Mouse (Mus musculus): ENCODE results near the gene Man2b2.
A peak's percentile ranks its signal among the peaks of the same experiment; 100 is the strongest.

The Man2b2 gene

DNA sequence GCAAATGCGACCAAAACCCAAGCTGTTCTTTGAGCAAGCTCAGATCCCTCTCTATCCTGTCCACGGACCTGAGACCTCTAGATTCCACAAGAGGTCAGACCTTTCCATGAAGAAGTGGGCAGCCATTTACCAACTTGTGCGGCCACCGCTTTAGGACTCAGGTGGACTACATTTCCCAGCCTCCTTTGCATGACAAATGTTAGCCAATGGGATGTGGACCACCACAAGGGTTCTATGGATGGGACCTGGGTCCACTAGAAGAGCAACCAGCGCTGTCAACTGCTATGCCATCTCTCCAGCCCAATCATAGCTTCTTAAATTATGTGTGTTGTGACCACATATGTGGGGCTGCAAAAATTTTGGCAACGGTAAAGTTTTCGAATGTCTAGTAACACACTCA lies 819 bp upstream of the Man2b2 start:
- DNase-seq, result peak; percentile 27

DNA sequence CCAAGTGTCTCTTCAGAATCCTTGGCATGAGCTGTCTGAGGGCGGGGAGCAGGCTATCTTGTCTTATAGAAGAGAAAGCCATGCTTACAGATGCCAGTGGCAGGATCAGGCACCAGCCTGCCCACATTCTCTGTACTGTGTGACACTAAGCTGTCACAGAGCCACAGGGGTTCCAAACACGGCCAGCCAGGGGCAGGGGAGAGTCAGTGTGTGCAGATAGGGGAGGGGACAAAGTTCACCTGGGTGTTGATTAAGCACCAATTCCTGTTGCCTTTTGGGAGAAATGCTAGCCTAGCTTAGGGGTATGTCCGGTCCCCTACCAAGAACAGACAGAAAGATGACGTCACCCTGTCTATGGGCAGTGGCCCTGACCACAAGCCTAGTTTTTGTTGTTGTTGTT lies 1.4 kb downstream of the Man2b2 start:
- DNase-seq, result no peak

DNA sequence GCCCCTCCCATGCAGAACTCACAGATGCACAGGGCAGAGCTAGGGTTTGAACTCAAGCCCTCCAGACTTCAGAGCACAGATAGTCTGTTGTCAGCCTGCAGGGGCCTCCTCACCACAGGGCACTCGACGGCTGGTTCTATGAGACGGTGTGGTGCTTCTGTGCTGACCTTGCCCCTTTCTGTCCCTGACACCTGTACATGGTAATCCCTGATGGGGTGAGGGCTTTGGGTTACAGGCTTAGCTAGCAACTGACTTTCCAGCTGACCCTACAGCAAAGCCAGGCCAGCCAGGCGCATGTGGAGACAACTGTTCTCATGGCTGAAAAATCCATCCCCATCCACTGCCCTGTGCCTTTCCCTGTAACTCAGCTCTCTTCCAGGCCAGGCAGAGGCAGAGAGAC lies 7.5 kb downstream of the Man2b2 start:
- DNase-seq, result no peak

GRCm38 (mm10) chr5:36820142-36820541 lies 10.3 kb downstream of the Man2b2 start:
- DNase-seq, result peak; percentile 68

GRCm38 (mm10) chr5:36819742-36820141 lies 10.7 kb downstream of the Man2b2 start:
- DNase-seq, result no peak

DNA sequence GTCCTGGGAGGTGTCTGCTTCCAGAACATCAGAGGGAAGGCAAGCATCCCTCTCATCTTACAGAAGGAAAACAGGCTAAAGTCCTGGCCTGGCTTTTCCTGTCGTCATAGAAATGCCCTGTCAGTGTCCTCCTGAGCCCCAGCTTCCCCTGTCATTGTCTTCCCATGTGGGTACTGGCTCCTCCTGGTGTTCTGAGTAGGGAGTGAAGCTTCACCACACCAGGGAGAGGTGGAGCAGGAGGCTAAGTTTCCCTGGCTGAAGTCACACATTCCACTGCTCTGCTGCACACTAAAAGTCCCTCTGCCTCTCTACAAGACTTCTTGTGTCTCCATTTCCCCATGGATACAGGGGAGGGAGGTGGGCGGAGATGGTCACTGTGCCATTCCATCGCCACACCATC lies 12.7 kb downstream of the Man2b2 start:
- DNase-seq, result no peak

DNA sequence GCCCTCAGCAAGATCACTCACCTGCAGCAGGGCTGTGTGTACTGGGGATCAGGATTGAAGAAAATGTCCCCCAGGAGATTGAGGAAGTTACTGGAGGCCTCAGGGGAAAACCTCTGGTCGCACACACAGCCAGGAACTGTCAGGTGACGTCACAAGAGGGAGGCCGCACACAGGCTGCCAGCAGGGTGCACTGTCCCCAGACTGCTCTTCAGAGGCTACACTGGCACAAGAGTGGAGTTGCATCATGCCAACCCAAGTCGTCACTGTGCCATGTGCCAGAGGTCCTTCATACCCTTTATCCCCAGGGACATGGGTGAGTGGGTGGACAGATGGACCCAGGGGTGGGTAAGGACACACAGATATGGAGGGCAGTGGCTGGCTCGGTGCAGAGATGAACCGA lies 15.9 kb downstream of the Man2b2 start:
- DNase-seq, result no peak

GRCm38 (mm10) chr5:36811413-36811812 lies 19.0 kb downstream of the Man2b2 start:
- peak; percentile 78 for DNase-seq

GRCm38 (mm10) chr5:36810634-36811033 lies 19.8 kb downstream of the Man2b2 start:
- DNase-seq, result no peak

GRCm38 (mm10) chr5:36809123-36809522 lies 21.3 kb downstream of the Man2b2 start:
- DNase-seq, result no peak

DNA sequence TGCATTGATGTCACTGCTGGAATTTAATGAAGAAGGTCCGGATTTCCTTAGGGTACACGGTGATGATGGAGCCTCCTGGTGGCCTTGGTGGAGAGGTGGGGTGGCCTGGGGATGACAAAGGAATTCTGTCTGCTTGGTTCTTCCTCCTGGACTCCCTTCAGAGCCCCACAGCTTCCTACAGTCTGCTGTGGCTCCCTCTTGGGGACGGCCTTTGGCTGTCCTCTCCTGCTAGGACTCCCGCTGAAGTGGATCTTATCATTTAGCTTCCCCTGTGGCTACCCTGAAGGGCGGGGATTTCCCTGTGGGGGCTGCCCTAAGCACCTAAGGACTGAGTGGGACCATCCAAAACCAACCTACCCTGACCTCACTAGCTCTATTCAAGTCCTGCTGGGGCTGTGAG lies 23.3 kb downstream of the Man2b2 start:
- DNase-seq, result no peak

- no peak for DNase-seq
Observed at GRCm38 (mm10) chr5:36797291-36797690, 33.2 kb downstream of the Man2b2 start.

GRCm38 (mm10) chr5:36796296-36797014 lies 34.0 kb downstream of the Man2b2 start, which contains the start of gene Mrfap1:
Gene Mrfap1 (minus strand): TSS chr5:36796772.
- peak; percentile 98 for DNase-seq

GRCm38 (mm10) chr5:36795647-36796295 lies 34.7 kb downstream of the Man2b2 start:
- peak; percentile 72 for DNase-seq

- DNase-seq, result no peak
Observed at GRCm38 (mm10) chr5:36791861-36792260, 38.6 kb downstream of the Man2b2 start.

DNA sequence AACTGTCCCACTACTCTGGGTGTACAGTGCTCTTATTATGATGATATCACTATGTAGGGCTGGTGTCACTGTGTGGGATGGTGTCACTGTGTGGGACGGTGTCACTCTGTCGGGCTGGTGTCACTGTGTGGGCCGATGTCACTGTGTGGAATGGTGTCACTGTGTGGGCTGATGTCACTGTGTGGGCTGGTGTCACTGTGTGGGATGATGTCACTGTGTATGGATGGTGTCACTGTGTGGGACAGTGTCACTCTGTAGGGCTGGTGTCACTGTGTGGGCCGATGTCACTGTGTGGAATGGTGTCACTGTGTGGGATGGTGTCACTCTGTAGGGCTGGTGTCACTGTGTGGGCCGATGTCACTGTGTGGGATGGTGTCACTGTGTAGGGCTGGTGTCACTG lies 44.4 kb downstream of the Man2b2 start:
- no peak for DNase-seq

DNA sequence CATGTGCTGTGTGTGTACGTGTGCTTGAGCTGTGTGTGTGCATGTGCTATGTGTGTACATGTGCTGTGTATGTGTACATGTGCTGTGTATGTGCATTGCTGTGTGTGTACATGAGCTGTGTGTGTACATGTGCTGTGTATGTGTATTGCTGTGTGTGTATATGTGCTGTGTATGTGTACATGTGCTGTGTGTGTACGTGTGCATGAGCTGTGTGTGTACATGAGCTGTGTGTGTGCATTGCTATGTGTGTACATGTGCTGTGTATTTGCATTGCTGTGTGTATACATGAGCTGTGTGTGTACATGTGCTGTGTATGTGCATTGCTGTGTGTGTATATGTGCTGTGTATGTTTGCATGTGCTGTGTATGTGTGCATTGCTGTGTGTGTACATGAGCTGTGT lies 50.9 kb downstream of the Man2b2 start:
- no peak for DNase-seq

DNA sequence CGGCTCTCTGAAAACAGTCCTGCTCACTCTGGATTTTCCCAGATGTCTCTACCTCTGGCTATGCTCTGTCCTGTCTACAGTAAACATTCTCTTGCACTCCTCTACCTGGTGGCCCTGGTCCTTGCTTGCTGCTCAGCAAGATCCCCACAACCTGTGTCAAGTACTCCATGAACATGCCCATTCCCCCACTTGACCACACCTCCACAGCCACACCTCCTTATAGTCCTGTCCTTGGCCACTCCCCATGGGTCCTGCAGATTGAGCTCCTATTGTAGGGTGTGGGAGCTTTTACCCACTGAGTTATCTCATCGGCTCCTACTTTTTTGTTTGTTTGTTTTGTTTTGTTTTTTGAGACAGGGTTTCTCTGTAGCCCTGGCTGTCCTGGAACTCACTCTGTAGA lies 51.6 kb downstream of the Man2b2 start:
- DNase-seq, result no peak

- DNase-seq, result no peak
Observed at GRCm38 (mm10) chr5:36777186-36777585, 53.3 kb downstream of the Man2b2 start.

GRCm38 (mm10) chr5:36776021-36776575 lies 54.4 kb downstream of the Man2b2 start:
- DNase-seq, result no peak

- no peak for DNase-seq
Observed at GRCm38 (mm10) chr5:36775317-36775716, 55.1 kb downstream of the Man2b2 start.

DNA sequence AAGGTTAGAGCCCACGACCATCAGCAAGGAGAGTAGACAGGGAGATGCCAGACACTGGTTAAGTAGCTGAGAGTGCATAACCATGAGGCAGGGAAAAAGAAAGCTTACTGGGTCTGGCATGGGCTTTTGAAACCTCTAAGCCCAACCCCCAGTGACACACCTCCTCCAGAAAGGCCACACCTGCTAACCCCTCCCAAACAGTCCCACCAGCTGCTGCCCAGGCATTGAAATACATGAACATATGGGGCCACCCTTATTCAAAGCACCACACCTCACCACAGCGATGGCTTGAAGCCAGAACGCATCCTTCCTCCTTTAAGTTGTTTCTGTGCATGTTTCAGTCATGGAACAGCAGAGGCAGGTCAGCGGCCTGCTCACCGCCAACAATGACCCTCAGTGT lies 57.9 kb downstream of the Man2b2 start:
- DNase-seq, result no peak

DNA sequence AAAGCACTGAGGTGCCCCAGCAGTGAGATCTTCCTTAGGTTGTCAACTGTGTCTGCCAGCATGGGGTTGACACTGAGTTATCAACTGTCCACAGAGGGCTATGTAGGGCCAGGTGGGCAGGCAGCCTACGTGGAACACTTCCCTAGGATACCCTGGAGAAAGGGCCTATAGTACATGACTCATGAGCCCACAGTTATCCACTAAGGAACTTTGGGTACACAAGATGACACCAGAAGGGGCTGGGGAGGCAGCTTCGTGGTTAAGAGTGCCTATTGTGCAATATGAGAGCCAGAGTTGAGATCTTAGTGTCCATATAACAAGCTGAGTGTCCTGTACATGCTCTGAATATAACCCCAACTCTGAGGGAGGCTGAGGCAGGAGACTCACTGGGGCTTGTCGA lies 60.9 kb downstream of the Man2b2 start:
- no peak for DNase-seq

GRCm38 (mm10) chr5:36766958-36767703 lies 63.3 kb downstream of the Man2b2 start:
- peak; percentile 64 for DNase-seq

Data from embryo, embryonic 11 days (tissue).